Mouse (Mus musculus) forebrain, postnatal 0 days (tissue): ENCODE results near the gene Arl15. TPM values are rescaled to one million over a fixed set of nuclear protein-coding genes. Genes with fewer than 3 reads are reported as not detected.

ENCODE experiments used
- ATAC-seq: fragments of 200-750 bp; cut with Nextera tagmentation; 2 replicates; pipeline ENCODE4 v1.8.0; 2017; ENCODE audit warnings: mild to moderate bottlenecking, moderate library complexity
- DNase-seq: peaks from one replicate; pipeline ENCODE4 v3.0.0-alpha.2; 2015
- H3K27ac ChIP-seq: fragments of 300-500 bp; sonication (generic); 2 replicates; pipeline ENCODE4 v1.5.1; 2014; ENCODE audit warnings: low read depth, mild to moderate bottlenecking, antibody characterized with exemption, low read length, moderate library complexity, mixed read lengths
- H3K27me3 ChIP-seq: fragments of 300-500 bp; sonication (generic); 2 replicates; pipeline ENCODE4 v1.6.1; 2014; ENCODE audit warnings: mild to moderate bottlenecking, low read length, mixed read lengths; ENCODE audit not compliant: insufficient read depth
- H3K36me3 ChIP-seq: fragments of 300-500 bp; sonication (generic); 2 replicates; pipeline ENCODE4 v1.6.1; 2014; ENCODE audit warnings: mild to moderate bottlenecking, moderate library complexity; ENCODE audit not compliant: insufficient read depth
- H3K4me1 ChIP-seq: fragments of 300-500 bp; sonication (generic); 2 replicates; pipeline ENCODE4 v1.6.1; 2014; ENCODE audit warnings: antibody characterized with exemption; ENCODE audit not compliant: insufficient read depth
- H3K4me2 ChIP-seq: fragments of 300-500 bp; sonication (generic); 2 replicates; pipeline ENCODE4 v1.6.1; 2014; ENCODE audit warnings: low read depth, mild to moderate bottlenecking, moderate library complexity
- H3K4me3 ChIP-seq: fragments of 300-500 bp; sonication (generic); 2 replicates; pipeline ENCODE4 v1.5.1; 2014; ENCODE audit warnings: low read depth, low read length, mixed read lengths
- H3K9ac ChIP-seq: fragments of 300-500 bp; sonication (generic); 2 replicates; pipeline ENCODE4 v1.6.1; 2014; ENCODE audit warnings: mild to moderate bottlenecking
- H3K9me3 ChIP-seq: fragments of 300-500 bp; sonication (generic); 2 replicates; pipeline ENCODE4 v1.6.1; 2016; ENCODE audit warnings: low read length
- CTCF ChIP-seq: sonication (generic); IDR thresholded peaks from 2 replicates; pipeline ENCODE4 v1.5.1; 2016; ENCODE audit warnings: antibody characterized with exemption, control low read depth, low read depth
- WGBS: fragments of 180-500 bp; shearing (Covaris S2); extraction: QIAGEN DNeasy Blood & Tissue Kit; methylation state at CpG from one replicate; pipeline ENCODE4 v1.1.7; 2014; 5-methylcytosine and 5-hydroxymethylcytosine counted together
- polyA plus RNA-seq: library from polyadenylated mRNA; unstranded; fragments of >200 nt; fragmentation: Nextera tagmentation; extraction: Ambion mirVana; gene quantifications from 2 replicates; pipeline ENCODE4 v1.2.1, GENCODE M21; 2015
- total RNA-seq: library from RNA; depleted of rRNA; stranded (reverse); fragments of >200 nt; gene quantifications from 2 replicates; pipeline ENCODE4 v1.2.3, GENCODE M21; 2014

The Arl15 gene
- total and polyA plus RNA-seq, 2 experiments from 2014 or later: 18.5 to 44.0 TPM

DNA sequence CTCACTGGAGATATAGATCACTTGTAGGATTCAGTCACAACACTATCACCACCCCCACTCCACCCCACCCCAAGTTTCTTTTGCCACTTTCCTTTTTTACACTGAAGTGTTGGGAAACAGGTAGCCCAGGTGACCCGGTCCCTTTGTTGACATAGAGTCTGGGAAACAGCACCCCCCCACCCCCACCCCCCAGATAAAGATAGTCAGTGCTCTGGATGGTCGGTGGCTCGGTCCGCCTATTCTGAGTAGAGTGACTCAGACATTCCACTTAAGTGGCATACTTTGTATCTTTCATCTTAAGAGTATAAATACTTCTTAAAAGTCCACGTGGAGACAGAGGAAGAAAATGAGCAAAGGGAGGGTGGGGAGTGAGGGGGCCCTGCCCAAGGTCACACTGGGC, 292.0 kb downstream of the Arl15 start:
- no peaks in the 10 kb centered on the region for H3K27me3 ChIP-seq
- H3K27ac ChIP-seq: no peak overlapping the region
- H3K4me3 ChIP-seq: no peak overlapping the region
- no peak for ATAC-seq
- WGBS: 82% methylated on average over 5 of the region's 5 CpGs
- H3K9ac ChIP-seq: no peak overlapping the region
- H3K4me1 ChIP-seq: no peaks in the 10 kb centered on the region
- H3K4me2 ChIP-seq: no peak overlapping the region
- no peak for DNase-seq
- no peaks in the 10 kb centered on the region for H3K9me3 ChIP-seq
- H3K36me3 ChIP-seq: no peaks in the 10 kb centered on the region
- TF ChIP-seq CTCF: no peak

DNA sequence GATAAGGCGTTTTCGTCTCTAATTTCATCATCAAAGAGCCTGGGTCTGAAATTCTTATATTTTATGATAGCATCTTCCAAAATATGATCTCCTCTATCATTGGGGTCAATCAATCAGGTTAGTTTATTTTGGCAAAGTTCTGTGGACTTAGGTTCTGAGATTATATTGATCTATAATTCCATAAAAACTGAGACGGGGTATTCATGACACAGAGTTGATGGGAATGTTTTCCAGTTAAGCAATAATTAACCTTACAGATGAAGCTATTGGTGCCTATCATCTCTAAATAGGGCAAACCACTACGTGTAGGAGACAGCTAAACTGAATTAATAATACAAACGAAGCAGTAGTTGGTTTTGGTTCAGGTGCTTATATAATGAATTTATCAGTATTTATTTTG, 292.5 kb downstream of the Arl15 start:
- ATAC-seq: no peak
- TF ChIP-seq CTCF: no peak

DNA sequence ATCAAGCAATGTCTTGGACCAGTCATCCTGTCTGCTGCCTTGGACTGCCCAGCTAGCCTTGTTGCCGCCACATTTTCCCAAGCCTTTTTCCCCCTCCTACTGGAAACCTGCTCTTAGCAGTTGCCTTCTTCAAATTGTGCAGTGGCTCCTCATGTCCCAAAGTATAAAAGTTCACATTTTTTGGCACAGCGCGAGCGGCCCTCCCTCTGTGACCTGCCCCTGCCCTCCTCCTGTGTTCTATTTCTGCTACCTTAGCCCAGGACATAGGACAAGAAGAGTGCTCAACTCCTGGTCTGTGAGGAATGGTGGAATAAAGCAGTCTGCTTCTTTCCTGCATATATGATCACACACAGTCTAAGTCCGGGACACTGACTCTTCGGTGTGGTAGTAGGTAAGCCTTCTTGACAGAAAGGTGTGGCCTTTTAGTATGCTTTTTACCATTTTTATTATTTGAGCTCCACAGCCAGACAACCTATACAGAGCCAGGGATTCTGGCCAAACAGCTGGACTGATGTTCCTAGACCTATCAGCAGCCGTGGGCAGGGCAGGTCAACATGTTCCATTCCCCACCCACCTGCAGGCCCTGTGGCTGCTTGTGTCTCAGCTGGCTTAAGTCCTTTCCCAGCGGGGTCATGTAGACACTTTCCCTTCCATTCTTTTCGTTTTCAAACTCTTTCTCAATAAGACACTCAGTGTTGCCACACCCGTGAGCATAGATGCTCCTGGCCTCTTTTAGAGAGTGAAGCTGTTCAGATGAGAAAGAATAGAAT, 293.6 kb downstream of the Arl15 start:
- Histone ChIP-seq H3K4me2 (no peak overlapping the region), H3K36me3 (no peaks in the 10 kb centered on the region), H3K9me3 (no peaks in the 10 kb centered on the region), H3K27me3 (no peaks in the 10 kb centered on the region), H3K27ac (no peak overlapping the region), H3K4me1 (no peaks in the 10 kb centered on the region), H3K4me3 (no peak overlapping the region), H3K9ac (no peak overlapping the region)
- no peak for TF ChIP-seq CTCF
- 89% methylated on average over 10 of the region's 10 CpGs for WGBS
- DNase-seq (no peak), ATAC-seq (no peak)

More for the DNA sequence above, 292.5 kb downstream of the Arl15 start:
- H3K4me3 ChIP-seq: no peak overlapping the region
- WGBS: 94% methylated on average over 5 of the region's 5 CpGs
- DNase-seq: no peak
- H3K27ac ChIP-seq: no peak overlapping the region
- H3K27me3 ChIP-seq: no peaks in the 10 kb centered on the region
- no peak overlapping the region for H3K4me2 ChIP-seq
- H3K9ac ChIP-seq: no peak overlapping the region
- no peaks in the 10 kb centered on the region for H3K9me3 ChIP-seq
- no peaks in the 10 kb centered on the region for H3K4me1 ChIP-seq
- no peaks in the 10 kb centered on the region for H3K36me3 ChIP-seq

DNA sequence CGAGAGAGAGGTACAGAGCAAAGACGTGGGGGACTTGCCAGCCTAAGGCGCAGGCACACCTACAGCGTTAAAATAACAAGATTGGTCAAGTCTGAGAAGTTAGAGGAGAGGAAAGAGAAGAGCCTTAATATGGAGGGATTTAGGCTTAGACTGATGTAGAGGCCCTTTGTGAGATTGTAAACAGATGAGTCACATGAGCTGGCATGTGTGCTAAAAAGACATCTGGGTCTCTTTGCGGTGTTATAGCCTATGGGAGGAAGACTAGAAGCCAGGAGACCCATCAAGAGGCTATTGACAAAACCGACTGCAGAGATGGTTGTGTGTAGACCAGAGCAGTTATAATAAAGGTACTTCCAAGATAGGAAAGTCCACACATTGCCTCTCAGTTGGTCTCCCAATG, 296.5 kb downstream of the Arl15 start:
- Histone ChIP-seq H3K4me3 (no peak overlapping the region), H3K9me3 (no peaks in the 10 kb centered on the region), H3K27me3 (no peaks in the 10 kb centered on the region), H3K27ac (no peak overlapping the region), H3K4me1 (no peaks in the 10 kb centered on the region), H3K36me3 (no peaks in the 10 kb centered on the region), H3K9ac (no peak overlapping the region), H3K4me2 (no peak overlapping the region)
- 90% methylated on average over 6 of the region's 6 CpGs for WGBS
- no peak for TF ChIP-seq CTCF
- no peak for ATAC-seq
- DNase-seq: no peak

DNA sequence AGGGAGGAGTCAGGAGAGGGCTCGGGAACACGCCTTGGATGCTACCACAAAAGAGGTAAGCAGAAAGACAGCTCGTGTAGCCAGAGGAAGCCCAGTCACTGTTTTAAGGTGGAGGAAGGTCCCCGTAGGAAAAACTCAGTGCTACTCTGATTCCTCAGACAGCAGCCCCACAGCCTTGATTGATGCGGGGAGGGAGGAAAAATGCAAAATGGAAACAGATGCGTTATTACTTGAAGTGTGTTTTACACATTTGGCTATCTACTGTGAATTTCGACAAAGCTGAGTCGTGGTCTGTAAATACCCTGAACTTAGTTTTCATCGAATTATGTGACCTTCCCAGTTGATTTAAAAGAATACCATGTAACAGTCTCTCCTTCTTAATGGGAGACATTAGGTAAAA, 296.9 kb downstream of the Arl15 start:
- no peak for TF ChIP-seq CTCF
- Histone ChIP-seq H3K4me2 (no peak overlapping the region), H3K27me3 (no peaks in the 10 kb centered on the region), H3K4me1 (no peaks in the 10 kb centered on the region), H3K36me3 (no peaks in the 10 kb centered on the region), H3K27ac (no peak overlapping the region), H3K9ac (no peak overlapping the region), H3K4me3 (no peak overlapping the region), H3K9me3 (no peaks in the 10 kb centered on the region)
- DNase-seq (no peak), ATAC-seq (no peak)
- WGBS: 76% methylated on average over 9 of the region's 9 CpGs

DNA sequence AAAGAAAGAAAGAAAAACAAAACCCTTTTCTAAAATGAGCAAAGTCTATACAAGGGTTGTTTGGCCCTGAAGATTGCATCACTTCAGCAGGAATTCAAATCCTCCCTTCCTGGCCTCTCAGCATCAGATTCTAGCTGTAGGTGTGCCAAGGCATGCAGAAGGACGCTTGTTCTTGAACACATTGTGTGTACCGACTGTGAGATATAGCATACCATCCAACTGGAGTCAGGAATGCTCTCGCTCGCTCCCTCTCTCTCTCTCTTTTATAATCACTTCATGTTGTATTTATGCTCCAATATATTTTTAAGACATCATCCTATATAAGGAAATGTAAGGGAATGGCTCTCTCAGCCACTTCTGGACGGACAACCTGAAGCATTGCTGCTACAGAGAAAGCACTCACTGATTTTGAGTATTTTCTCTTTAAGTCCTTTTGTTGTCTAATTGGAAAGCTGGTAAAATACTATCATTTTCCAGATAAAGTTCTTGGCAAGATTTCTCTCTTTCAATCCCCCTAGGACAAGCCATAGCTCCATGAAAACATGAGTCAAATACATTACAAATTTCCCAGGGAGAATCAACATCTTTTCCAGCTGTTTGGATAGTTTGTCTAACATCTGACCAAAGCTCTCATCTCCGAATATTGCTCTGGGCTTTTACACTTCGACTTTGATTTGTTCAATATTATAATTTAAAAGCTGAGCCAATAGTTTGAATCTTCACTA, 300.0 kb downstream of the Arl15 start:
- 70% methylated on average over 7 of the region's 7 CpGs for WGBS
- H3K27ac ChIP-seq: no peak overlapping the region
- H3K4me2 ChIP-seq: no peak overlapping the region
- DNase-seq (peak; percentile 35), ATAC-seq (no peak)
- no peaks in the 10 kb centered on the region for H3K9me3 ChIP-seq
- no peaks in the 10 kb centered on the region for H3K4me1 ChIP-seq
- no peaks in the 10 kb centered on the region for H3K36me3 ChIP-seq
- H3K27me3 ChIP-seq: no peaks in the 10 kb centered on the region
- H3K4me3 ChIP-seq: no peak overlapping the region
- H3K9ac ChIP-seq: no peak overlapping the region
- no peak for TF ChIP-seq CTCF

DNA sequence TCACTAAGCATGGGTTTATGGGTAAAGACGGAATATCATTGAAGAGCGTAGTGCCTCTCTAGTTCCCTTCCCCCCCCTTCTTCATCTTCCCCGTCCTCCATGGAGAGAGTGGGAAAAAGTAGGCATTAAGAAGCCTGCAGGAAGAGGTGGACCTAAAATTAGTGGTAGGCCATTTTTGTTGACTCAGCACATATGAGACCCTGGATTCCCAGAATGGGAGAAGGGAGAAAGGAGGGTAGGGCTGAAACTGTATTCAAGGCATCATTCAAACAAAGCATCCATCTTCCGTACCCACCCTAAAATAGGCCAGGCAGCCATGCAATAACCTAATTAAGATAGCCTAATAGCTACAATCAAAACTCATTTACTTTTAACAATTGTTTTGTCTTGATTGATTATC, 301.1 kb downstream of the Arl15 start:
- Histone ChIP-seq H3K27me3 (no peaks in the 10 kb centered on the region), H3K4me2 (no peak overlapping the region), H3K4me1 (no peaks in the 10 kb centered on the region), H3K9ac (no peak overlapping the region), H3K4me3 (no peak overlapping the region), H3K9me3 (no peaks in the 10 kb centered on the region), H3K36me3 (no peaks in the 10 kb centered on the region), H3K27ac (no peak overlapping the region)
- no peak for TF ChIP-seq CTCF
- ATAC-seq (no peak), DNase-seq (no peak)
- 83% methylated on average over 4 of the region's 4 CpGs for WGBS
